In the genomic region with DNA sequence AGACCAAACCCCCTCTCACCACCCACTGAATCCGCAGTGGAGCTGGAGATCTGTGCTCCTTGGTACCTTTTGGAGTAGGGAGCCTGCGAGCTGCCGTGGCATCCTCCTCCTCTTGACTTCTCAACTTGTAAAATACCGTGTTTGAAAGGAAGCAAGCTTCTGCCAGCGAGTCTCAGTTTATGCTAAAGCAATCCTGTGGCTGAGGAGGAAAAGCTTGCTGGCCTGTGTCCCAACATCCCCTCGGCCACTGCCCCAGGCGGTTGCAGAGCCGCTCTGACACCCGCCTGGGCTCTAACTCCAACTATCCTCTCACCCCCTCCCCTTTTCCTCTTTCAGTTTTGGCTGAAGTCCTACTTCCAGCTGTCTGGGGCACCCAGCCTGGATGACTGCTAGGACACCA, we compare ENCODE assay signal across 8 mouse cellular contexts. TPM values are rescaled to one million over a fixed set of nuclear protein-coding genes. Genes with fewer than 3 reads are reported as not detected.
DNase-seq lines count a peak whose midpoint lies in the region; ATAC-seq and TF ChIP-seq lines count a peak whose summit lies in the region.

No protein-coding gene starts in this region.

- H3K9ac ChIP-seq in heart, postnatal 0 days (replicated peaks; ENCODE audit: low read depth, low read length), result peak overlapping the region; percentile 31
- no peak overlapping the region for H3K9ac ChIP-seq in liver, embryonic 11.5 days (ENCODE audit: low read depth, low read length)

- TF ChIP-seq POLR2A in olfactory bulb, adult 2 months (IDR thresholded peaks at IDR 0.05; ENCODE audit: insufficient read depth, low read depth, low read length), result no peak

- TF ChIP-seq EP300 in heart, postnatal 0 days (IDR thresholded peaks at IDR 0.05; ENCODE audit: low read depth), result no peak

- WGBS in heart, postnatal 0 days, result under 1% methylated on average over 9 of the region's 9 CpGs
- WGBS in liver, embryonic 11.5 days, result 4% methylated on average over 9 of the region's 9 CpGs
- WGBS in olfactory bulb, adult 2 months, result 12% methylated on average over 9 of the region's 9 CpGs

- 0 out of 2 replicates have a peak overlapping the region, but pooled peaks have one; percentile 5 for H3K4me3 ChIP-seq in brown adipose tissue, adult 24 weeks (ENCODE audit: insufficient read depth, low read depth, low read length)
- peak overlapping the region; percentile 45 for H3K4me3 ChIP-seq in heart, postnatal 0 days (ENCODE audit: low read depth, low read length)
- peak overlapping the region; percentile 23 for H3K4me3 ChIP-seq in liver, embryonic 11.5 days (ENCODE audit: low read depth, low read length)
- H3K4me3 ChIP-seq in olfactory bulb, adult 2 months (ENCODE audit: insufficient read depth, low read depth, low read length), result peak overlapping the region; percentile 41

- intact Hi-C loops in gastrocnemius, postnatal 14 days (cut with DNase I; ENCODE audit: low total_unique reads), result no loop called here

- no peak overlapping the region for H3K27ac ChIP-seq in brown adipose tissue, adult 24 weeks (replicated peaks; ENCODE audit: low read depth, low read length)
- 0 out of 2 replicates have a peak overlapping the region, but pooled peaks have one; percentile 28 for H3K27ac ChIP-seq in heart, postnatal 0 days (ENCODE audit: low read depth)
- no peak overlapping the region for H3K27ac ChIP-seq in liver, embryonic 11.5 days (ENCODE audit: low read depth, low read length)
- no peak overlapping the region for H3K27ac ChIP-seq in olfactory bulb, adult 2 months (ENCODE audit: insufficient read depth, low read depth, low read length)

- H3K4me2 ChIP-seq in heart, postnatal 0 days (ENCODE audit: low read depth, low read length), result peak overlapping the region; percentile 78
- peak overlapping the region; percentile 58 for H3K4me2 ChIP-seq in liver, embryonic 11.5 days

- DNase-seq in gastrocnemius, postnatal 14 days, result peak; percentile 39
- no peak for DNase-seq in gastrocnemius, postnatal 25 days
- peak; percentile 39 for DNase-seq in heart, postnatal 0 days (ENCODE audit: low spot score)
- peak; percentile 32 for DNase-seq in liver, embryonic 11.5 days (ENCODE audit: low spot score)
- no peak for DNase-seq in right cerebral cortex, postnatal 14 days
- DNase-seq in cerebellum, adult 9-10 months, result no peak

- no peaks in the 10 kb centered on the region; the same call in 1 of the 2 replicates for H3K4me1 ChIP-seq in brown adipose tissue, adult 24 weeks (ENCODE audit: control insufficient read depth, insufficient read depth, insufficient read length, low read length)
- peaks cover 14% of the 10 kb centered on the region; the same call in 1 of the 2 replicates for H3K4me1 ChIP-seq in heart, postnatal 0 days (ENCODE audit: control insufficient read depth, insufficient read depth)
- H3K4me1 ChIP-seq in liver, embryonic 11.5 days (replicated peaks; ENCODE audit: control insufficient read depth, insufficient read depth, low read length), result no peaks in the 10 kb centered on the region
- peaks cover 19% of the 10 kb centered on the region for H3K4me1 ChIP-seq in olfactory bulb, adult 2 months (ENCODE audit: control insufficient read depth, insufficient read depth, low read length)

- H3K27me3 ChIP-seq in heart, postnatal 0 days (ENCODE audit: control insufficient read depth, insufficient read depth, low read length), result peaks cover 21% of the 10 kb centered on the region; the same call in 1 of the 2 replicates
- H3K27me3 ChIP-seq in liver, embryonic 11.5 days (replicated peaks; ENCODE audit: control insufficient read depth, insufficient read depth, low read length), result peaks cover 17% of the 10 kb centered on the region

- ATAC-seq in heart, postnatal 0 days (ENCODE audit: insufficient read depth, low read depth), result no peak
- ATAC-seq in liver, embryonic 11.5 days (replicated peaks; ENCODE audit: low FRiP score), result 0 out of 2 replicates have a peak, but pooled peaks have one; percentile 9

- no peaks in the 10 kb centered on the region for H3K36me3 ChIP-seq in heart, postnatal 0 days (replicated peaks; ENCODE audit: control insufficient read depth, insufficient read depth, low read length)
- H3K36me3 ChIP-seq in liver, embryonic 11.5 days (ENCODE audit: control insufficient read depth, insufficient read depth, low read length), result no peaks in the 10 kb centered on the region

- TF ChIP-seq CTCF in heart, postnatal 0 days (IDR thresholded peaks at IDR 0.05; ENCODE audit: low read depth), result no peak
- TF ChIP-seq CTCF in olfactory bulb, adult 2 months (IDR thresholded peaks at IDR 0.05; ENCODE audit: insufficient read depth, low read depth, low read length), result no peak

- H3K9me3 ChIP-seq in heart, postnatal 0 days (replicated peaks; ENCODE audit: control insufficient read depth, low read length), result no peaks in the 10 kb centered on the region
- no peaks in the 10 kb centered on the region for H3K9me3 ChIP-seq in liver, embryonic 11.5 days (ENCODE audit: control insufficient read depth, low read length)

RNA-seq across cellular contexts. Expression of a gene that starts 0.9 kb away (rescaled TPM):
- total RNA-seq in gastrocnemius, postnatal 14 days (2021), result 1 to 10 TPM; 3.6 to 3.9 TPM
- 1 to 10 TPM; 1.5 to 2.1 TPM for total RNA-seq in gastrocnemius, postnatal 25 days (2021)
- polyA plus RNA-seq in brown adipose tissue, adult 24 weeks (2012; ENCODE audit: insufficient read depth, insufficient read length, missing spikeins), result not detected in 2 replicates
- total RNA-seq in heart, postnatal 0 days (2014; rRNA removed; ENCODE audit: low replicate concordance), result 0.57 and 1.2 TPM in 2 replicates
- polyA plus RNA-seq in heart, postnatal 0 days (2015; fragmentation: Nextera tagmentation; extraction: Ambion mirVana), result 0.75 and 1.1 TPM in 2 replicates
- polyA plus RNA-seq in liver, embryonic 11.5 days (2014; fragmentation: Nextera tagmentation; extraction: Ambion mirVana), result 0.44 and 0.64 TPM in 2 replicates
- polyA plus RNA-seq in olfactory bulb, adult 2 months (2012; ENCODE audit: insufficient read depth, insufficient read length, low replicate concordance, missing spikeins), result not detected in 2 replicates

Comparison
In these comparisons a context has a peak if more than half of its experiments do, and no peak if none do; other contexts are left out.
1. DNase-seq: peak in gastrocnemius, postnatal 14 days (single experiment), heart, postnatal 0 days (single experiment) and liver, embryonic 11.5 days (single experiment); none in gastrocnemius, postnatal 25 days (single experiment), right cerebral cortex, postnatal 14 days (single experiment) and cerebellum, adult 9-10 months (single experiment).
2. Peak in every context shown above with its lines, with median percentiles within 50 percentile points of each other: H3K4me3 ChIP-seq.